In genomic region chr9:15813002-15813911, GRCm38 (mm10) we compare ENCODE assay signal across 9 mouse cellular contexts.
DNase-seq lines count a peak whose midpoint lies in the region; ATAC-seq lines count a peak whose summit lies in the region.
"Had no signal": no experiment of that assay in that cellular context is flagged by ENCODE, and none has a peak within 500 bp of the region (broad histone marks: within the 10 kb centered on the region; RNA-seq: fewer than 3 reads in every experiment).

No protein-coding gene starts in this region.

- DNase-seq in cerebellum, postnatal 10 days, result peak; percentile 89 to 91
- DNase-seq in brain, embryonic 18.5 days (ENCODE audit: low read depth, low spot score), result peak; percentile 47
- DNase-seq in heart, postnatal 25 days (ENCODE audit: low spot score), result peak; percentile 13
- no peak for DNase-seq in lung, postnatal 25 days (ENCODE audit: low spot score)
- no peak for DNase-seq in kidney, postnatal 4 days
- no peak for DNase-seq in spleen, postnatal 4 days (ENCODE audit: low spot score in 2 of 2)

- 40% methylated on average over 6 of the region's 6 CpGs for whole genome bisulfite sequencing in limb, embryonic 13.5 days

- intact Hi-C loops in heart, postnatal 25 days (cut with DNase I), result no loop called here

- H3K4me3 ChIP-seq in limb, embryonic 13.5 days, result no peak overlapping the region
- H3K4me3 ChIP-seq: myocyte had no signal

- no peaks in the 10 kb centered on the region for H3K9me3 ChIP-seq in limb, embryonic 13.5 days

- H3K4me1 ChIP-seq in limb, embryonic 13.5 days, result no peaks in the 10 kb centered on the region

- no peak overlapping the region for H3K27ac ChIP-seq in limb, embryonic 13.5 days

- H3K36me3 ChIP-seq in limb, embryonic 13.5 days, result no peaks in the 10 kb centered on the region

- no peaks in the 10 kb centered on the region for H3K27me3 ChIP-seq in limb, embryonic 13.5 days

- H3K9ac ChIP-seq in limb, embryonic 13.5 days, result no peak overlapping the region

- ATAC-seq in cerebellum, adult (ENCODE audit: insufficient number of reproducible peaks, low FRiP score, low TSS enrichment), result no peak
- peak; percentile 83 for ATAC-seq in limb, embryonic 13.5 days (ENCODE audit: low FRiP score, low read depth)

- no peak overlapping the region for H3K4me2 ChIP-seq in limb, embryonic 13.5 days (replicated peaks)

Comparison
In these comparisons a context has a peak if more than half of its experiments do, and no peak if none do; other contexts are left out.
1. DNase-seq: peak in cerebellum, postnatal 10 days (2 of 2), brain, embryonic 18.5 days (single experiment) and heart, postnatal 25 days (single experiment); none in lung, postnatal 25 days (single experiment), kidney, postnatal 4 days (0 of 2) and spleen, postnatal 4 days (0 of 2).